Mouse (Mus musculus): Measurements from ENCODE around the gene Zfp282.

DNA sequence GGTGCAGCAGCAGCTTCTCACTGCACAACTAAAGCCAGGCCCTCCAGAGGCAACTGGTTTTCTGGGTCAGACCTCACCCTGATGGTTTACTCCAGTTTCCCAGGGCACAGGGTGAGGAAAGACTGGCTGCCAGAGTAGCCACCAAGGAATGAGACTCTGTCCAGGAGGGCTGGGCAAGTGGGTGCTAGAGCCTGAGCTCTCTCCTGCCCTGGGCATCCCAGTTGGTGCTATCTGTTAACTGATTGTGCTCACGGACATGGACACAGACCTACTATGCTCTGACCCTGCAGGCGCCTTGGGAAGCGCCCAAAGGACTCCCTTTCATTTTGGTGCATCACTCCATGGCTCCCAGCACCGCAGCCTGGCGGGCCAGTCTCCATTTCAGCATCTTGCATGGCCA is 29.3 kb downstream of the Zfp282 start:
- no peak for TF ChIP-seq CTCF (IDR thresholded peaks at IDR 0.05; ENCODE audit: low read depth, low read length)
- TF ChIP-seq POLR2A (IDR thresholded peaks at IDR 0.05; ENCODE audit: extremely low read depth, insufficient read depth, low read length), result no peak
